Mouse (Mus musculus) testis, postnatal 14 days (tissue): ENCODE results near the gene Tulp4.

ENCODE experiments used
- DNase-seq: peaks from one replicate; pipeline ENCODE4 v3.0.0; 2021; ENCODE audit warnings: low spot score

Tulp4 gene

GRCm38 (mm10) chr17:6123776-6124175, 17.5 kb downstream of the Tulp4 start:
- DNase-seq = no peak

GRCm38 (mm10) chr17:6125441-6125840, 19.2 kb downstream of the Tulp4 start:
- DNase-seq = no peak

- DNase-seq = no peak
Measured at GRCm38 (mm10) chr17:6128039-6128438, 21.8 kb downstream of the Tulp4 start.

- DNase-seq = no peak
Measured at GRCm38 (mm10) chr17:6129361-6129760, 23.1 kb downstream of the Tulp4 start.

GRCm38 (mm10) chr17:6131083-6131482, 24.8 kb downstream of the Tulp4 start:
- DNase-seq = no peak

- DNase-seq = no peak
Measured at GRCm38 (mm10) chr17:6140875-6141274, 34.6 kb downstream of the Tulp4 start.

GRCm38 (mm10) chr17:6141344-6141743, 35.1 kb downstream of the Tulp4 start:
- no peak for DNase-seq

- no peak for DNase-seq
Measured at GRCm38 (mm10) chr17:6145244-6145643, 39.0 kb downstream of the Tulp4 start.

GRCm38 (mm10) chr17:6152941-6153340, 46.7 kb downstream of the Tulp4 start:
- no peak for DNase-seq

- DNase-seq = no peak
Measured at GRCm38 (mm10) chr17:6153581-6153980, 47.3 kb downstream of the Tulp4 start.

GRCm38 (mm10) chr17:6154366-6154765, 48.1 kb downstream of the Tulp4 start:
- no peak for DNase-seq

GRCm38 (mm10) chr17:6160495-6160894, 54.3 kb downstream of the Tulp4 start:
- no peak for DNase-seq

- no peak for DNase-seq
Measured at GRCm38 (mm10) chr17:6161916-6162315, 55.7 kb downstream of the Tulp4 start.

- DNase-seq = no peak
Measured at GRCm38 (mm10) chr17:6162761-6163160, 56.5 kb downstream of the Tulp4 start.

- DNase-seq = no peak
Measured at GRCm38 (mm10) chr17:6164911-6165310, 58.7 kb downstream of the Tulp4 start.

- DNase-seq = no peak
Measured at GRCm38 (mm10) chr17:6172440-6172839, 66.2 kb downstream of the Tulp4 start.

- no peak for DNase-seq
Measured at GRCm38 (mm10) chr17:6172926-6173690, 66.9 kb downstream of the Tulp4 start.

GRCm38 (mm10) chr17:6174574-6174973, 68.3 kb downstream of the Tulp4 start:
- no peak for DNase-seq

GRCm38 (mm10) chr17:6178564-6179267, 72.5 kb downstream of the Tulp4 start:
- no peak for DNase-seq

- no peak for DNase-seq
Measured at GRCm38 (mm10) chr17:6179389-6179788, 73.2 kb downstream of the Tulp4 start.

GRCm38 (mm10) chr17:6180421-6180820, 74.2 kb downstream of the Tulp4 start:
- no peak for DNase-seq

GRCm38 (mm10) chr17:6182715-6183114, 76.5 kb downstream of the Tulp4 start:
- DNase-seq = no peak

GRCm38 (mm10) chr17:6186651-6187050, 80.4 kb downstream of the Tulp4 start:
- DNase-seq = no peak

- no peak for DNase-seq
Measured at GRCm38 (mm10) chr17:6187183-6187582, 80.9 kb downstream of the Tulp4 start.
